Mouse (Mus musculus) myocyte (in vitro differentiated cells): Measurements from ENCODE around the gene Ngp. TPM values are rescaled to one million over a fixed set of nuclear protein-coding genes. Genes with fewer than 3 reads are reported as not detected.

ENCODE experiments used
- H3K27me3 ChIP-seq: one replicate; pipeline ENCODE4 v1.6.1; 2011; ENCODE audit not compliant: control insufficient read depth, insufficient read depth, insufficient read length
- H3K36me3 ChIP-seq: one replicate; pipeline ENCODE4 v1.6.1; 2011; ENCODE audit not compliant: control insufficient read depth, insufficient read depth
- H3K4me2 ChIP-seq: one replicate; pipeline ENCODE4 v1.6.1; 2011; ENCODE audit warnings: low read depth, control low read depth
- H3K4me3 ChIP-seq: one replicate; pipeline ENCODE4 v1.5.1; 2011; ENCODE audit warnings: mild to moderate bottlenecking, control low read depth, moderate library complexity
- H3K79me2 ChIP-seq: one replicate; pipeline ENCODE4 v1.6.1; 2011; ENCODE audit not compliant: control insufficient read depth, insufficient read depth
- H3ac ChIP-seq: one replicate; pipeline ENCODE4 v1.6.1; 2011; ENCODE audit not compliant: control insufficient read depth, insufficient read length
- CEBPB ChIP-seq: IDR thresholded peaks from 2 replicates; pipeline ENCODE4 v1.6.1; 2011; ENCODE audit warnings: mild to moderate bottlenecking, moderate library complexity; ENCODE audit not compliant: poor library complexity, insufficient read depth, severe bottlenecking
- E2F4 ChIP-seq: IDR thresholded peaks from one replicate; pipeline ENCODE4 v1.6.1; 2011; ENCODE audit warnings: mild to moderate bottlenecking, control low read depth, moderate library complexity; ENCODE audit not compliant: insufficient read depth
- MAX ChIP-seq: IDR thresholded peaks from one replicate; pipeline ENCODE4 v1.6.1; 2011; ENCODE audit warnings: low read depth, mild to moderate bottlenecking, control low read depth
- MYOD1 ChIP-seq, 3 experiments: IDR thresholded peaks; one replicate each; pipeline ENCODE4 v1.6.1; 2011; ENCODE audit warnings: control low read depth in 2 of 3, low read depth in 2 of 3, mild to moderate bottlenecking in 2 of 3, moderate library complexity in 1 of 3; ENCODE audit not compliant: insufficient read length in 2 of 3, control insufficient read depth in 1 of 3
- MYOG ChIP-seq, 3 experiments: IDR thresholded peaks; one replicate each; pipeline ENCODE4 v1.6.1; 2011; ENCODE audit warnings: control low read depth in 2 of 3, low read depth in 2 of 3, mild to moderate bottlenecking in 2 of 3; ENCODE audit not compliant: insufficient read length in 2 of 3, control insufficient read depth in 1 of 3, insufficient read depth in 1 of 3
- POLR2A ChIP-seq: IDR thresholded peaks from one replicate; pipeline ENCODE4 v1.6.1; 2011; ENCODE audit warnings: low read depth, mild to moderate bottlenecking, control low read depth, moderate library complexity; ENCODE audit not compliant: insufficient read length
- POLR2AphosphoS2 ChIP-seq: IDR thresholded peaks from one replicate; pipeline ENCODE4 v1.6.1; 2011; ENCODE audit warnings: low read depth, control low read depth; ENCODE audit not compliant: insufficient read length
- REST ChIP-seq: IDR thresholded peaks from one replicate; pipeline ENCODE4 v1.6.1; 2011; ENCODE audit warnings: mild to moderate bottlenecking, control low read depth, moderate library complexity; ENCODE audit not compliant: insufficient read depth, insufficient read length
- SRF ChIP-seq: IDR thresholded peaks from one replicate; pipeline ENCODE4 v1.6.1; 2011; ENCODE audit warnings: low read depth; ENCODE audit not compliant: control insufficient read depth, insufficient read length
- TCF12 ChIP-seq: IDR thresholded peaks from one replicate; pipeline ENCODE4 v1.6.1; 2011; ENCODE audit warnings: mild to moderate bottlenecking, control low read depth; ENCODE audit not compliant: poor library complexity, insufficient read depth, severe bottlenecking
- TCF3 ChIP-seq: IDR thresholded peaks from one replicate; pipeline ENCODE4 v1.6.1; 2011; ENCODE audit warnings: low read depth, control low read depth; ENCODE audit not compliant: insufficient read length
- USF1 ChIP-seq: IDR thresholded peaks from one replicate; pipeline ENCODE4 v1.6.1; 2011; ENCODE audit warnings: low read depth, mild to moderate bottlenecking, control low read depth, moderate library complexity
- polyA plus RNA-seq: library from polyadenylated mRNA; unstranded; fragments of >200 nt; fragmentation: generic; extraction: Trizol; gene quantifications from one replicate; pipeline ENCODE4 v1.2.1, GENCODE M21; 2012; ENCODE audit warnings: missing spikeins

Gene Ngp
- polyA plus RNA-seq, 1 experiment: not detected

- Histone ChIP-seq H3K4me3 (no peak overlapping the region), H3K36me3 (peaks cover 4% of the 10 kb centered on the region), H3K79me2 (no peaks in the 10 kb centered on the region), H3K27me3 (no peaks in the 10 kb centered on the region), H3ac (no peak overlapping the region), H3K4me2 (no peak overlapping the region)
- TF ChIP-seq USF1 (no peak), TCF3 (no peak)
Observed at GRCm38 (mm10) chr9:110379361-110379760, 40.2 kb upstream of the Ngp start.

- no peaks in the 10 kb centered on the region for H3K79me2 ChIP-seq
- peaks cover 4% of the 10 kb centered on the region for H3K36me3 ChIP-seq
- H3ac ChIP-seq: no peak overlapping the region
- no peak overlapping the region for H3K4me3 ChIP-seq
- H3K4me2 ChIP-seq: no peak overlapping the region
- no peak for TF ChIP-seq SRF
- TF ChIP-seq CEBPB: no peak
- TF ChIP-seq POLR2A: no peak
- no peak for TF ChIP-seq TCF12
- TF ChIP-seq POLR2AphosphoS2: no peak
- no peak for TF ChIP-seq USF1
- no peaks in the 10 kb centered on the region for H3K27me3 ChIP-seq
Observed at GRCm38 (mm10) chr9:110380662-110381061, 38.9 kb upstream of the Ngp start.

GRCm38 (mm10) chr9:110381292-110381691, 38.3 kb upstream of the Ngp start:
- Histone ChIP-seq H3K4me2 (no peak overlapping the region), H3K4me3 (no peak overlapping the region), H3K79me2 (no peaks in the 10 kb centered on the region), H3ac (no peak overlapping the region), H3K27me3 (no peaks in the 10 kb centered on the region), H3K36me3 (peaks cover 5% of the 10 kb centered on the region)
- TF ChIP-seq USF1 (no peak), POLR2AphosphoS2 (peak; percentile 41)

GRCm38 (mm10) chr9:110384369-110384929, 35.1 kb upstream of the Ngp start:
- peaks cover 10% of the 10 kb centered on the region for H3K36me3 ChIP-seq
- H3K4me3 ChIP-seq: no peak overlapping the region
- TF ChIP-seq MYOD1 (IDR thresholded peaks at IDR 0.05; ENCODE audit: control insufficient read depth in 1 of 3, insufficient read length in 2 of 3, low read depth in 2 of 3): no peak
- peak; percentile 64 for TF ChIP-seq POLR2AphosphoS2
- H3K4me2 ChIP-seq: no peak overlapping the region
- no peak overlapping the region for H3ac ChIP-seq
- no peaks in the 10 kb centered on the region for H3K27me3 ChIP-seq
- H3K79me2 ChIP-seq: no peaks in the 10 kb centered on the region

GRCm38 (mm10) chr9:110388011-110388410, 31.5 kb upstream of the Ngp start:
- H3K79me2 ChIP-seq: no peaks in the 10 kb centered on the region
- no peak overlapping the region for H3K4me3 ChIP-seq
- no peak overlapping the region for H3K4me2 ChIP-seq
- H3K27me3 ChIP-seq: no peaks in the 10 kb centered on the region
- H3ac ChIP-seq: no peak overlapping the region
- TF ChIP-seq MAX: no peak
- TF ChIP-seq TCF3: no peak
- TF ChIP-seq CEBPB: no peak
- TF ChIP-seq POLR2AphosphoS2: no peak
- no peak for TF ChIP-seq E2F4
- peaks cover 13% of the 10 kb centered on the region for H3K36me3 ChIP-seq

GRCm38 (mm10) chr9:110390843-110391242, 28.7 kb upstream of the Ngp start:
- H3K36me3 ChIP-seq: peaks cover 16% of the 10 kb centered on the region
- H3ac ChIP-seq: no peak overlapping the region
- TF ChIP-seq POLR2A (no peak), MYOD1 (IDR thresholded peaks at IDR 0.05; ENCODE audit: control insufficient read depth in 1 of 3, insufficient read length in 2 of 3, low read depth in 2 of 3) (no peak), TCF3 (no peak), MYOG (IDR thresholded peaks at IDR 0.05; ENCODE audit: control insufficient read depth in 1 of 3, insufficient read depth in 1 of 3, insufficient read length in 2 of 3, low read depth in 2 of 3) (no peak), TCF12 (no peak), E2F4 (no peak), SRF (no peak), REST (no peak), CEBPB (no peak), POLR2AphosphoS2 (no peak), USF1 (no peak), MAX (no peak)

More at GRCm38 (mm10) chr9:110390843-110391242, 28.7 kb upstream of the Ngp start:
- no peak overlapping the region for H3K4me2 ChIP-seq
- H3K79me2 ChIP-seq: peaks cover 6% of the 10 kb centered on the region
- H3K4me3 ChIP-seq: no peak overlapping the region
- H3K27me3 ChIP-seq: no peaks in the 10 kb centered on the region
